Mouse (Mus musculus): ENCODE results near the gene Plekha7. TPM values are rescaled to one million over a fixed set of nuclear protein-coding genes. Genes with fewer than 3 reads are reported as not detected.

Plekha7 gene
- polyA plus RNA-seq, 1 experiment from 2014 or later, result 32.7 TPM

DNA sequence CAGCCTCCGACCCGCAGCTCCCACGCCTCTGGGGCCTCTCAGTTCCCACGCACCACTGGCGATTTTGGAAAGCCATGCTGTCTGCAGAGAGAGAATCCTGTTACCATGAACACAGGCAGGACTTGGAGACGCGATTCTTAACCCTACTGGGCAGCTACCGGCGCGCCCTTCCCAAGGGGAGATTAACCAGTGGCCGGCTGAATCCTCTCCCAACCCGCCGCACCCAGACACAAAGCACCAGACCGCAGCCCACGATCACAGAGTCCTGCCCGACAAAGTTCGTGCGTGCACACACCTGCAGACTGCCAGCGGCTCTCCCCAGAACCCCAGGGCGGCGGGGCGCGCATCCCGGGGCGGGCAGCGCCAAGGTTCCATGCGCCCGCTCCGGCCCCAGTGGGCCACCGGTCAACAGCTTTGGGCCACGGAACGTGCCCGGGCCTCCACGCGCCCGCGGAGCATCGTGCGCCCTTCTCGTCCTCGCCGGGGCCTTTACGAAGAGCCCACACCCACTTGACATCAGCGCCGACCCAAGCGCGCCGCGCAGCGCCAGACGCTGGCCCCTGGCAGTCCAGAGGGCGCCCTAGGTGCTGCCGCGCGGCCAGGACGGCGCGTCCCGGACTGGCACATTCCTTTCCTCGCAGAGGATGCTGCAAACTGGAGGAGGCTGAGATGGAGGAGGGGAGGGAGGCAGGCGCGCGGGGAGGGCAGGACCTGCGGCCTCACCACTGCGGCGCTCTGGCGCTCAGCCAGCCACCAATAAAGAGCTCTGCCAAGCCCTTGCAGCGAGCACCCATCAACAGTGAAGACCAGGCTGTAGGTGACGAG is 70.8 kb downstream of the Plekha7 start:
- Histone ChIP-seq H3K27me3 (no peaks in the 10 kb centered on the region; the same call in 1 of the 2 replicates), H3K27ac (peak overlapping the region; percentile 91), H3K9ac (peak overlapping the region; percentile 65), H3K4me3 (peak overlapping the region; percentile 59), H3K4me1 (replicated peaks) (peaks cover 68% of the 10 kb centered on the region), H3K36me3 (no peaks in the 10 kb centered on the region), H3K4me2 (peak overlapping the region; percentile 85), H3K9me3 (replicated peaks) (no peaks in the 10 kb centered on the region)
- ATAC-seq (replicated peaks; ENCODE audit: insufficient number of reproducible peaks, insufficient read depth, low FRiP score, low read depth), result peak; percentile 89
- under 1% methylated on average over 69 of the region's 69 CpGs for WGBS

DNA sequence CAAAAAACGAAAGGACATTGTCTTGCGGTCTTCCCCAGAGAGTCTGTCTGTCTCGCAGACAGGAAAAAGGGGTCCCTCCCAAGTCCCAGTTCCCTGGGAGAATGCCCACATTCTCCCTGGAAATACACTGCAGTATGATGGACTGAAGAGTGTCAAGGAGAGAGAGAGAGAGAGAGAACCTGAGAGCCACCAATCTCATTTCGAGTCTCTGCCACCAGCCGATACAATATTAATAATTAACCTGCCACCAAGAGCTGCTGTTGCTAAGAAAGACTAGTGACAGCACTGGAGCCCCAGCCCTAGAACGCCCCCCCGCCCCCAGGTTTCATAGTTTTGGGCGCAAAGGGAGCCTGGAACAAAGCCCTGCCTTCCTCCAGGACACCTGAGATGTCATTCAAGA is 71.6 kb downstream of the Plekha7 start:
- Histone ChIP-seq H3K27ac (peak overlapping the region; percentile 91), H3K4me3 (peak overlapping the region; percentile 59), H3K4me2 (peak overlapping the region; percentile 85), H3K36me3 (no peaks in the 10 kb centered on the region), H3K9ac (peak overlapping the region; percentile 65), H3K4me1 (replicated peaks) (peaks cover 72% of the 10 kb centered on the region), H3K27me3 (no peaks in the 10 kb centered on the region; the same call in 1 of the 2 replicates), H3K9me3 (replicated peaks) (no peaks in the 10 kb centered on the region)
- no peak for ATAC-seq (replicated peaks; ENCODE audit: insufficient number of reproducible peaks, insufficient read depth, low FRiP score, low read depth)
- WGBS, result 36% methylated on average over 8 of the region's 8 CpGs

DNA sequence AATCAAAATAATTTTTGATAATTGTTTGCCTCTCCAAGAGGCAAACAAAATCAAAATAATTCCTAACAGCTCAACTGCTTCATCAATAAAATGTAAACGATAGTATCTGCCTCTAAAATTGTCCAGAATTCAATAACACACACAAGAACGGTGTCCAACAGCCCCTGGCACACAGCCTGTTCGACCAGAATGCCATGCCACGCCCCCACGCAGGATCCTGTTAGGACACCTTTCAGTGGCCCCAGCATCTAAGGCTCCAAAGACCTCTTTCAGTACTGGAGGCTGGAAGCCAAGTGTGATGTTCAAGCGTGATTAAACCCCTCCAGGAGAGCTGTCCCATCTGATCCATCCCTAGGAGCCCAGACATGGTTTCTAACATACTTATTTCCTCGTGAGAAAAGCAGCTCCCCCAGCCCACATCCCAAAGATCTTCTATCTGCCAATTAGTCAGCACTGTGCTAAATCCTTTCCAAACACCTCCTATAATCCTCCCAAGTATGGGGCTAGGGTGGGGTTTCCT is 73.8 kb downstream of the Plekha7 start:
- WGBS, result 42% methylated on average over 7 of the region's 7 CpGs
- Histone ChIP-seq H3K4me3 (no peak overlapping the region), H3K27me3 (no peaks in the 10 kb centered on the region; the same call in 1 of the 2 replicates), H3K36me3 (no peaks in the 10 kb centered on the region), H3K4me1 (replicated peaks) (peaks cover 80% of the 10 kb centered on the region), H3K9ac (no peak overlapping the region), H3K9me3 (replicated peaks) (no peaks in the 10 kb centered on the region), H3K4me2 (peak overlapping the region; percentile 85), H3K27ac (peak overlapping the region; percentile 25; the same call in 1 of the 2 replicates)
- ATAC-seq (replicated peaks; ENCODE audit: insufficient number of reproducible peaks, insufficient read depth, low FRiP score, low read depth), result no peak

DNA sequence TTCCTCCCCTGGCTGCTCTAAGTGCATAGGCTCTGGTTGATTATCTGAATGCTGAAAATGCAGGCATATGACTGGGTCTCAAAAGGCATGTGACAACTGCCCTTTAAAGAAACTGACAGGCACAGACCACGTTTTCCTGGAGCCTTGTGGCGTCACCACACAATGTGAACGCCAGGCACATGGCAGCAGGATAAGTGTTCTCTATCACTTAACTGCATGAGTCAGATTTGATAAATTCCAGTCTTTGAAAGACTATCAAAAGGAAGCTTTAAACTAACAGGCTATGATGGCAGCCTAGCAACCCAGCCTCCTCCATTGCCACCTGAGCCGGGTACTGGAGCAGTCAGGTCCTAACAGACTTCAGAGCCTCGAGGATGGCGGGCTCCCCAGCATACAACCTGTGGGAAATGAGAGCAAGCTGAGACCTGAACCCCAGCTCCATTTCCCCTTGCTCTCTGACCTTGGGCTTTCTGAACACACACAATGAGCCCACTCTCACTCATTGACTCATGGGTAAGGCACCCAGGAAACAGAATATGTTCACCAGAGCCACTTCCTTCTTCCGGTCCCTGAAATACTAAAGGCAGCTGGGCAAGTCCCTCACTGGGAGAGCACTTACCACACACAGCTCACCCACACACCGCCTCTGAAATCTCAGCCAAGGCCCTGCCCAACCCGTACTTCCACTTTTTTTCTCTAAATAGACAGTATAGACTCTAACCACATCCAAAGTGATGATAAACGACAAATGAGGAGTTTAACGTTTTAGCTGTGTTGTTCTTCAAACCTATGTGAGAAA is 77.2 kb downstream of the Plekha7 start:
- WGBS, result 40% methylated on average over 11 of the region's 11 CpGs
- H3K4me2 ChIP-seq, result peak overlapping the region; percentile 12; the same call in 1 of the 2 replicates
- peak overlapping the region; percentile 49 for H3K27ac ChIP-seq

DNA sequence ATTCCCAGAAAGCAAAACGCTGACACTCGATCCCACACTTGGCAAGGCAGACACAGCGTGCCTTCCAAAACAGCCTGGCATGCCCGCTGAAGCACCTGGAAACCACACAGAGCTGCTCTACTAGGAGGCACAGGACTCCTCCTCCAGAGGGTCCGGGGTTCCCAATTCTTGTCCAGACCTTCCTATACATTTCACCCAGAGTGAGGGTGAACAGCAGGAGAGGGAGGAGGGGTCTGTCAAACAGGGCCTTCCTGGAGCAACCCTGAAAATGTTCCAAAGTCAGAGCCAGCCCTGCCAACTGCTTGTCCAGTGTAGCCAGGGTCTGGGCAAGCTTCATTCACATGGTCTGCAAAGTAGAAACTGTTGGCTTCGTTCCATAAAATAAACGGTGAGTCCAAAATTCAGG is 81.3 kb downstream of the Plekha7 start:
- no peak overlapping the region for H3K9ac ChIP-seq
- peak overlapping the region; percentile 37; the same call in 1 of the 2 replicates for H3K27ac ChIP-seq

More for the DNA sequence above, 77.2 kb downstream of the Plekha7 start:
- H3K4me3 ChIP-seq, result no peak overlapping the region
- ATAC-seq (replicated peaks; ENCODE audit: insufficient number of reproducible peaks, insufficient read depth, low FRiP score, low read depth), result no peak
- no peaks in the 10 kb centered on the region for H3K36me3 ChIP-seq
- peaks cover 72% of the 10 kb centered on the region for H3K4me1 ChIP-seq (replicated peaks)
- no peak overlapping the region for H3K9ac ChIP-seq
- no peaks in the 10 kb centered on the region for H3K9me3 ChIP-seq (replicated peaks)
- no peaks in the 10 kb centered on the region for H3K27me3 ChIP-seq

DNA sequence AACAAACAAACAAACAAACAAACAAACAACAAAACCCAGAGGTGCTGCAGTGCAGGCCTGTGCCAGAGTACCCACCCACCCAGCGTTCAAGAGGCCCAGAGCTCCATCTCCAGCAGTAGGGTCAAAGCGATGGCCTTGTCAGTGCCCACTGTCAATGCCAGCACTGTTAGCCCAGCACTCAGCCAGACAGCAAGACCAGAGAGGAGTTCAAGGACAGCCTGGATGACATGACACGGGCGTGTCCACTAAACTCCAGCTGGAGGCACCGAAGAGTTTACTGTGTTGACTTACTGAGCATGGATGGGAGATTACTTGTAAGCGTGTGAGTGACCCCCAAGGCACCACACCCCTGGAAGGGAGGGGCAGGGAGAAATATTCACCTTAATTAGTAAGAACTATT is 81.9 kb downstream of the Plekha7 start:
- no peak for ATAC-seq (replicated peaks; ENCODE audit: insufficient number of reproducible peaks, insufficient read depth, low FRiP score, low read depth)
- Histone ChIP-seq H3K4me1 (replicated peaks) (peaks cover 75% of the 10 kb centered on the region), H3K36me3 (no peaks in the 10 kb centered on the region), H3K27ac (no peak overlapping the region), H3K4me2 (no peak overlapping the region), H3K9ac (no peak overlapping the region), H3K27me3 (no peaks in the 10 kb centered on the region), H3K9me3 (replicated peaks) (no peaks in the 10 kb centered on the region), H3K4me3 (no peak overlapping the region)
- 79% methylated on average over 6 of the region's 6 CpGs for whole genome bisulfite sequencing

More for the DNA sequence above, 81.3 kb downstream of the Plekha7 start:
- Histone ChIP-seq H3K4me3 (no peak overlapping the region), H3K9me3 (replicated peaks) (no peaks in the 10 kb centered on the region), H3K4me2 (no peak overlapping the region), H3K4me1 (replicated peaks) (peaks cover 76% of the 10 kb centered on the region), H3K36me3 (no peaks in the 10 kb centered on the region), H3K27me3 (no peaks in the 10 kb centered on the region)
- ATAC-seq (replicated peaks; ENCODE audit: insufficient number of reproducible peaks, insufficient read depth, low FRiP score, low read depth), result no peak
- 66% methylated on average over 7 of the region's 7 CpGs for WGBS

DNA sequence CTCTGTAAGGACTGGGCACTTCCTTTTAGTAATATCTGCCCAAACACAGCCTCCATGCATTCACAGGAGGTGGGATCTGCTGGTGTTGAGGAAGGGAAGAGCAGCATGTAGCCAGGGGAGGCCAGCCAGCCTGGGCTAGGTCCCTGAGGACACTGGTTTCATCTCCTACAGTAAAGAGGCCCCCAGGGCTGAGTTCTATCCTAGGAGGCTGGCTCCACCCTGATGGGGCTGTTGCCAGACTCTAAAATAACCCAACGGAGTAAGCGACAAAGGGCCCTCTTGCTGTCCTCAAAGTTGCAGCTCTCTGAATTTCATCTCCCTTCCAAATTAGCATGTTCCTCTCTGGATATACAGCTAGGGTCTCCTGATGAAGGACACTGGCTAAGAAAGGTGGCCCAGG is 83.6 kb downstream of the Plekha7 start:
- no peaks in the 10 kb centered on the region for H3K36me3 ChIP-seq
- peak overlapping the region; percentile 22 for H3K4me2 ChIP-seq
- H3K9ac ChIP-seq, result no peak overlapping the region
- no peaks in the 10 kb centered on the region for H3K27me3 ChIP-seq
- no peak overlapping the region for H3K4me3 ChIP-seq
- ATAC-seq (replicated peaks; ENCODE audit: insufficient number of reproducible peaks, insufficient read depth, low FRiP score, low read depth), result peak; percentile 64; the same call in 1 of the 2 replicates
- 38% methylated on average over 2 of the region's 2 CpGs for WGBS
- H3K9me3 ChIP-seq (replicated peaks), result no peaks in the 10 kb centered on the region
- H3K27ac ChIP-seq, result peak overlapping the region; percentile 84
- H3K4me1 ChIP-seq (replicated peaks), result peaks cover 76% of the 10 kb centered on the region

DNA sequence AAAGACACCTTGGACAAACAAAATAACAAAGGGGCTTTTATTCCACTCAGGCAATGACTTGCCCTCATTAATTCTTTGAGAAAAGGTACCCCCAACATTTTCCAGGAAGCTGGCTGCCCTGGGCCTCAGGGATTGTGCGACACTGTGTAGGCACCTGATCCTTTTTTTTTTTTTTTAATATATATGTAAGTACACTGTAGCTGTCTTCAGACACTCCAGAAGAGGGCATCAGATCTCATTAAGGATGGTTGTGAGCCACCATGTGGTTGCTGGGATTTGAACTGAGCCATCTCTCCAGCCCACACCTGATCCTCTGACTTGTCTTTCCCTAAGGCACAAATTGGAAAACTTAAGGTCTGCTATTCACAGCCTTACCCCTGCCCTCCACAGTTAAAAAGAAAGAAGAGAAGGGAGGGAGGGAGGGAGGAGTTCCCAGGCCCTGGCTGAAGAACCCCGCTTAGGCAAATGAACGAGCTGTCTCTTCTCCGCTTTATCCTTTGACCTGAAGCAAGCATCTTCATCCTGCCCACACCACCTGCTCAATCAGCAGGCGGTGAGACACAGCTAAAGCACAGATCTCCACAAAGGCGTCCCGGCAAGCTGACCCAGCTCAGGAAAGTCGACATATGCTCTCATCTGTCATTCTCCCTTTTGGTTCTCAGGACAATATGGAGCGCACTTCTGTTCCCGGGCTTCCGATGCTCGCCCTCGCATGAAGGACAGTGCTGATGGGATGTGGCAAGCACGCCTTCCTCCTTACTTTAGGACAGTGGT is 85.0 kb downstream of the Plekha7 start:
- Histone ChIP-seq H3K9me3 (replicated peaks) (no peaks in the 10 kb centered on the region), H3K4me2 (no peak overlapping the region), H3K9ac (no peak overlapping the region), H3K4me1 (replicated peaks) (peaks cover 72% of the 10 kb centered on the region), H3K4me3 (no peak overlapping the region), H3K27me3 (no peaks in the 10 kb centered on the region), H3K36me3 (no peaks in the 10 kb centered on the region), H3K27ac (peak overlapping the region; percentile 36)
- ATAC-seq (replicated peaks; ENCODE audit: insufficient number of reproducible peaks, insufficient read depth, low FRiP score, low read depth), result no peak
- 68% methylated on average over 14 of the region's 14 CpGs for WGBS

DNA sequence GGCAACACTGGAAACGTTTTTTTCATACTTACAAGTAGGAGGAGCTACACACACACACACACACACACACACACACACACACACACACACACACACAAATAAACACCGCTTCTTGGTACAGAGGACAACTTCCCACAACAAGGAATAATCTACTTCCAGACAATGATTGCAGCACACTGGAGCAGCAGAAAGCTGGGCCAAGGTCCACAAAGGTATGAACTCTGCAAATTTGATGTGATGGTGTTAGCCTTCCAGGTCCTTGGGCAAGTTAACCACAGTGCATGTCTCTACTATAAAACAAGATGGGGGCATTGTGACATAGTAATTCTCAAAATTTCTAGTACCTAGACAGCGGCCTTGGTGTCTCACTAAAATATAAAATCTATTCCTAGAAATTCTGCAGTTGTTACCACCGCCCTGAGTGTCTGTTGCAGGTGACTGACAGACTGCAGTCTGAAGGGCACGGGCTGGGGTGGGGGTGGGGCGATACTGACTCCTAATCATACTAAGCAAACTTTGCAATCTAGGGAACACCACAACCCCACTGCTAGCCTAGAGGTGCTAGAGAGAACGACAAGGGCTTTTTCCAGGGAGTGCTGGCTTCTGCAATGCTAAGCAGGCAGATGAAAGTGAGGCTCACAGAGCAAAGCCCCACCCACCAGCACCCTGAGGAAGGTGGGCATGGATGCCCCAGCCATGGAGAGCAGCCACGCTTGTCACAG is 85.7 kb downstream of the Plekha7 start:
- no peaks in the 10 kb centered on the region for H3K27me3 ChIP-seq
- no peak for ATAC-seq (replicated peaks; ENCODE audit: insufficient number of reproducible peaks, insufficient read depth, low FRiP score, low read depth)
- no peaks in the 10 kb centered on the region for H3K9me3 ChIP-seq (replicated peaks)
- H3K4me1 ChIP-seq (replicated peaks), result peaks cover 65% of the 10 kb centered on the region
- WGBS, result 46% methylated on average over 8 of the region's 8 CpGs
- H3K4me3 ChIP-seq, result no peak overlapping the region
- H3K36me3 ChIP-seq, result no peaks in the 10 kb centered on the region
- no peak overlapping the region for H3K4me2 ChIP-seq
- H3K9ac ChIP-seq, result no peak overlapping the region
- peak overlapping the region; percentile 36 for H3K27ac ChIP-seq

DNA sequence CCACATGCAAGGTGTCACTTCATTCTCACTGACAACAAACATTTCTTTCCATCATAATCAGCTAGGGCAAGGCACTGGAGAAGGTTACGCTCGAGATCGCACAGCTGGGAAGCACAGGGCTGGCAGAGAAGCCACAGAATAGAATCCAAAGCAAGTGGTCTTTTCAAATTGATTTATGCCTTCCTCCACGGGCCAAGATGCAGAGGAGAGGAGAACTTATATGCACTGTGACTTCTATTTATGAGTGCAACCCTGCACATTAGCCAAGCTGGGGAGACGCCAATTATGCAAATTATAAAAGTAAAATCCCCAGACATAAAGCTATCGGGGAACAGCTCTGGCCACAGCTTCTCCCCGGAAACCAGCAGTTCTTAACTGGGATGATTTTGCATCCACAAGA is 86.3 kb downstream of the Plekha7 start:
- ATAC-seq (replicated peaks; ENCODE audit: insufficient number of reproducible peaks, insufficient read depth, low FRiP score, low read depth), result no peak
- H3K27me3 ChIP-seq, result no peaks in the 10 kb centered on the region
- no peaks in the 10 kb centered on the region for H3K9me3 ChIP-seq (replicated peaks)
- no peaks in the 10 kb centered on the region for H3K36me3 ChIP-seq
- peak overlapping the region; percentile 36; the same call in 1 of the 2 replicates for H3K27ac ChIP-seq
- no peak overlapping the region for H3K4me3 ChIP-seq
- H3K9ac ChIP-seq, result no peak overlapping the region
- peaks cover 60% of the 10 kb centered on the region for H3K4me1 ChIP-seq (replicated peaks)
- WGBS, result 35% methylated on average over 7 of the region's 7 CpGs
- no peak overlapping the region for H3K4me2 ChIP-seq

All from heart, embryonic 15.5 days (tissue).